Mouse (Mus musculus) adrenal gland, adult (tissue): ENCODE data around the gene Atp12a.

Experiments used
- DNase-seq, 2 experiments: peaks; one replicate each; pipeline ENCODE4 v3.0.0; 2022 to 2023; ENCODE audit warnings: low spot score in 1 of 2; ENCODE audit not compliant: inconsistent age in 2 of 2

The Atp12a gene

GRCm38 (mm10) chr14:56375731-56376130 is 10.9 kb downstream of the Atp12a start:
- peak; percentile 68 to 90 for DNase-seq

- DNase-seq: no peak
Measured at GRCm38 (mm10) chr14:56377745-56378144, 12.9 kb downstream of the Atp12a start.

GRCm38 (mm10) chr14:56379336-56379735 is 14.5 kb downstream of the Atp12a start:
- no peak for DNase-seq

DNA sequence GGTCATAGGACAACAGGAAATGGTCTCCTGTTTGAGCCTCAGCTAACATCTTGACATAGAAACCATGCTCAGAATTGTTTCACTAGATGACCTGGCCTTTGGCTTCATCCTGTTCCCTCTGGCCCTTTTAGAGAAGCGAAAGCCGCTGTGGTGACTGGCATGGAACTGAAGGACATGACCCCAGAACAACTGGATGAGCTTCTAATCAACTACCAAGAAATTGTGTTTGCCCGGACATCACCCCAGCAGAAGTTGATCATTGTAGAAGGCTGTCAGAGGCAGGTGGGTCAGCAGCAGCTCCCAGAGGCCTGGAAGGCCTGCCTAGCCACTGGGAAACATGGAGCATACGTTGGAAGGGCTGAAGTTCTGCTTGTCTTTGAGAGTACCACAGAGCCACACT is 17.5 kb downstream of the Atp12a start:
- no peak for DNase-seq

DNA sequence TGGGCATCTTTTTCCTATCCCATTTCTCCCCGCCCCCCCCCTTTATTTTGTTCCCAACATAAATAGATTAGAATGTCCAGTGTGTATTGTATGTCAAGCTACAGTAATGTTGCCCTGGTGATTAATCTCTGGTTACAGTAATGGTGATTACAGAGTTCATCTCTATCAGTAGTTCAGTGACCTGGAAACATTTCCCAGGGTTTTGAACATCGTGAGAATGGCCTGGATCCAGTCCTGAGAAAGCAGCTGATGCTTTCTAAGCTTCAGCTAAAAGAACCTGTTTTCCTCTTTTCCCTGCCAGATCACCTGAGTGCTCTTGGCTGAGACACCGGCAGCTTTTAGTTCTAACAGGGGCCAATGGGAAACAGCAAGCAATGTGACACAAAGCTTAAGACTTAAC is 25.4 kb downstream of the Atp12a start:
- no peak for DNase-seq

GRCm38 (mm10) chr14:56393704-56394312 is 28.9 kb downstream of the Atp12a start:
- DNase-seq: peak in 1 of 2 experiments; percentile 22

- DNase-seq: peak; percentile 30 to 77
Measured at GRCm38 (mm10) chr14:56398001-56398400, 33.1 kb downstream of the Atp12a start.

DNA sequence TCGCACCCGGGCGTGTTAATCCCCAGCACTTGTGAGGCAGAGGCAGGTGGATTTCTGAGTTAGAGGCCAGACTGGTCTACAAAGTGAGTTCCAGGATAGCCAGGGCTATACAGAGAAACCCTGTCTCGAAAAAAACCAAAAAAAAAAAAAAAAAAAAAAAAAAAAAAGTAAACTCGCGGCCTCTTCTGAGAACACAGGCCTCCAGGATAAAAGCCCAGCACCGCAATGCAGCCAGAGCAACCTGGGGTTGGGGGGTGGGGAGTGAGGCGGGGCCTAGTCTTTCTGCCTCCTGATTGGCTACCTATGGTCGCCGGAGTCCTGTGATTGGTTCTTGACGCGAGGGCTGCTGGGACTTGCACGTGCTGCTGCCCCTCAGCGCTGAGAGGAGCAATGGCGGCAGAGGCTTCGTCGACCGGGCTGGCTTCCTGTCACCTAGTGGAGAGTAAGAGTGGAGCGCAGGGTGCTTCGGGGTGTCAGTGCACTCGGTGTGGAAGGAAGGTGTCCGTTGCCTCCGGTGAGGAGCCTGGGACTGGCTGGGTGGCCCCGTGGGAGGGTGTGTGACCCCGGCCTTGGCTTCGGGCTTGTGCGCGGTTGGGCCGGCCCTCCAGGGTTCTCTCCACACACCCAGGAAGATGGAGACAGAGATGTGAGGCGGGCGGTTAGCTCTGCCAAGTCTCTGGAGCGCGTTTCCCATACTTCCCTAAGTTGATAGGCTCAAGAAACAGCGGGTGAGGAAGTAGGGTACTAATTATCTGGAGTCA is 37.6 kb downstream of the Atp12a start, which contains the start of gene Rnf17:
Gene Rnf17 (plus strand): TSS at position 271 of the 761 bp plus-strand sequence.
- DNase-seq: peak in 1 of 2 experiments; percentile 22

DNA sequence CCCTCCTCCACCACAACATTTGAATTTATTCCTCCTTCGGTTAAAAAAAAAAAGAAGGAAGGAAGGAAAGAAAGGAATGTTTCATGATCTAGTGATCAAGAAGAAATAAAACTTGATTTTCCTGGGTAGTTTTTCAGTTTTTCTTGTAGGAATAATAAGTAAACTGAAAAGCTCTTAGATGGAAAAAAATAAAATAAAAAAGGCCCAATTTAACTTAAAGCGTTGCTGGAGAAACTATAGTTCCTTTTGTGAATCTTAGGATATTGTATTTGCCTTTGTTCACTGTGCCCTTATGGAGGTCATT is 38.2 kb downstream of the Atp12a start:
- DNase-seq: no peak
